Mouse (Mus musculus): ENCODE measurements at regions not wholly inside any gene's neighbourhood (a gene's known extent, or its start where the extent isn't known, plus 50 kb on each side); places are given as distances from the start of the nearest gene placed in this dataset.

- TF ChIP-seq CTCF (conservative IDR thresholded peaks at IDR 0.05; ENCODE audit: insufficient read depth, insufficient read length, low read depth, low read length) (no peak), POLR2A (IDR thresholded peaks at IDR 0.05; ENCODE audit: low read depth, low read length) (no peak)
Measured at GRCm38 (mm10) chr12:29256103-29256502, 272.1 kb upstream of the Myt1l start.

All from kidney, adult 2 months (tissue).